Mouse (Mus musculus) spleen, postnatal 4 days (tissue): Measurements from ENCODE around the gene Hspb6.
A peak's percentile ranks its signal among the peaks of the same experiment; 100 is the strongest.

Experiments used
- DNase-seq, 2 experiments: peaks; one replicate each; pipeline ENCODE4 v3.0.0; 2022; ENCODE audit warnings: low spot score in 2 of 2

Gene Hspb6

DNA sequence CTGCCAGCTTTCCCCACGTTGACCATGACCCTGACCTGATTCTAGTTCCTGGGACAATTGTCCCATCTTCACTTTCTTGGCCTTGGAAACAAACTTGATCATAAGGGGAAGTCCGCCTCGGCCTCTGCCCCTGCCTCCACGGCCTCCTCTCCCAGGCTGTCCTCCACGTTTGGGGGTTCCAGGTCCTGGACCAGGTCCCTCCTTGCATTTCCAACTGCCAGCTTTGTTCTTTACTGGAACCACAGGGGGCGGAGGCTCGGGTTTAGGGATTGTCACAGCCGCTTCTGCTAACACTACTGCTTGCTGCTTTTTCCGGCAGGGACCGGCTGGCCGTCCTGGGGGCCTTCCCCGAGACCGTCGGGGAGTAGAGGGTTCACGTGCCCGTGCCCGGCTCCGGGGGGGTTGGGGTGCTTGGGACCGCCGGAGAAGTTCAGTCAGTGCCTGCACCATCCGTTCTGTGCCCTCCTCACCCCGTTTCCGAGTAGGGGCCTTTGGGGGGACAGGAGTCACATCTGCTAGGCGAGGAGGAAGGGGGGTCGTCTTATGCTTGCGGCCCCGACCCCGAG is 34.6 kb downstream of the Hspb6 start:
- no peak for DNase-seq

DNA sequence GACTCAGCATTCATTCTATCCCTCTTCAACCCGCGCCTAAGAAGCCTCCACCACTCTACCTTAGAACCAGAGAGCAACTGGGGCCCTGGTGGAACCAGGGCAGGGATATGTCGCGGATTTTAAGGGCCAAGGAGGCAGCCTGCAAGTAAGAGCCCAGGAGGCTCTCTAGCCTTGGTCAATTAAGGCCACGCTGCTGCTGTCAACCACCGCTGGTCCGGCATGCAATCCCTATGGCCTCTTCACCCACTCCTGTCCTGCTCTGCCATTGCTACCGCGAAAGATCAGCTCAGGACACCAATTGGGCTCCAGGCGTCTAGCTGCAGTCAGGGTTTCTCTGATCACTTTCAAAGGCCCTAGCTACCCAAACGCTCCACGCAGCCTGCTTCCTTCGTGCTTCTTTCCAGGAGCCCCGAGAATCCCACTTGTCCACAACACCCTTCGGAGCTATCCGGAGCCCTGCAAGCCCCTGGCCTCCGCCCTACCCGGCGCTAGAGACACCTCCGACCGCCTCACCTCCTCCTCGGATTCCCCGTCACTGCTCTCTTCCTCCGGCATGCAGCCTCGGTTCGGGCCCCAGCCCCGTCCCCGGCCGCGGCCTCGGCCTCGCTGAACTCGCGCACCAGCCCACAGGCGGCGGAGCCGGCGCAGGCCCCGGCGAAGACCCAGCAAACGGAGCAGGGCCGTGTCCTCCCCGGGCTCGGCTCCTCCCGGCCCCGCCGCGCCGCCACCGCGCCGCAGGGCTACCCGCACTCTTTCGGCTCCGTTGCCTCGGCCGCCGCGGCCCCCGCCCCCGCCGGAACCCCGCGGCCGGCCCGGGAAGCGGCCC is 36.1 kb downstream of the Hspb6 start:
- DNase-seq = peak; percentile 62 to 86

DNA sequence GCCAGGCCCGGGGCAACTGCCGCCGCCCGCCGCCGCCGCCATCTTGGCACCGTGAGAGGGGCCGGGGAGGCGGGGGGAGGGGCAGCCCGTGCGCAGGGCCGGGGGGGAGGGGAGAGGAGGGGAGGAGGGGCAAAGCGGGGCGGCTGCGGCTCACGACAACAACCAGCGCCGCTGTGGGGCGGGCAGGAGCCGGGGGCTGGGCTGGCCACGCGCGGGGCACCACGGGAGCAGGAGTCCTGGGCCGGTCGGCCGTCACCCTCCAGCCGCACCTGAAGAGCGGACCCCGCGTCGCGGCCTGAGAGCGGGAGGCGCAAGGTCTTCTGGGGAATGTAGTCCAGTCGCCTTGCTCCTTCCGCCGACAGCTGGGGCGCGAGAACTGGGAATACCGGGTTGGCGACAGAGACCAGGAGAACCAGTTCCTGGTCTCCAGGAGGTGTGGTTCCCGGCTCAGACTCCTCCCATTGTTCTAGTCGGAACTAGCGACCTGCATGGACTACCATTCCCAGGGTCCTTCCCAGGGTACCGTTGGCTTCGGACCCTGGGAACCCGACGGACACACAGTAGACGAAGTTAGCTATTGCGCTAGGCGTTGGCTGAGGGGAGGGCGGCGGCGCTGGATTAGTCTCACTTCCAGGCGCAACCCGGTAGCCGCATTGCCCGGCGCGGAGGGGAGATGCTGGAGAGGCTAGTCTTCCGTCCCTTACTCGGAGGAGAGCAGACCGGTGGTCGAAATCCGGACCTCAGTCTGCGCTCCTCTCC is 36.9 kb downstream of the Hspb6 start, which contains the start of gene Kmt2b:
Gene Kmt2b, minus strand, starts transcription at position 51 of the 759 bp plus-strand sequence.
- peak; percentile 95 to 97 for DNase-seq

DNA sequence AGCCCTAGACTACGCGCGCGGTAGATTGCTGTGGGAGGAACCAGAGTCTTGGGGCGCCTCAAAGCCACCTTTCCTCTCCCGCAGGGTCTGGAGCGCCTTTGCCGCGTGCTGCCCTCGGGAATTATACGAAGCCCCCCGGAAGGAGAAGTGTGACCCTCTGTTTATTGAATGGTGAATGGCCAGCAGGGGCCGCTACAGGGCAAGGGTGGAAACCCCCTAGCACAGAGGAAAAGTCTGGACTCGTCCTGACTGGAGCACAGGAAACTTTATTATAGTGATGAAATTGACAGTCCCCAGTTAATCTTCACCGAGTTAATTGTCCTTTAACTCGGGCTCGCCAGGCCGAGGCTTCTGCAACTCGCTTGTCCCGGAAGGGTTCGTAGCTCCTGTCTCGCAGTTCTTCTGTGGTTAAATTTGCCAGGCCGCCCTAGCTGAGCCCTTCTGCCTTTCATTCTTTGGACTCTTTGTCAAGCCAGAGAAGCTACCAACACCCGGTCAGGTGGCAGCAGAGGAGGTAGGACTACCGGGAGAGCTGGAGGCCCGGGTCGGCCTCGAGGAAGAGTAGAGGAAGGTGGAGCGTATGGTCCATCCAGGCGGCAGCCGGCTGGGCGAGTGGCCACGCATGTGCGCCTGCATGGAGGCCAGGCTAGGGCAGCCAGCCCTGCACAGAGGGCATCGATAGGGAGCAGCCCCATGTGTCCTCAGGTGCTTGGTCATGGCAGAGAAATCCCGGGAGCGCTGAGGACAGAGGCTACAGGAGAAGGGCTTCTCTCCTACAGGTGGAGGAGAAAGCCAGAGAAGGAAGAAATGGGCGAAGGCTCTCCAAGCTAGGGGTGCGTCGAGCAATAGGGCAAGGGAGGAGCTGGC is 37.7 kb downstream of the Hspb6 start:
- DNase-seq = peak; percentile 82 to 94

DNA sequence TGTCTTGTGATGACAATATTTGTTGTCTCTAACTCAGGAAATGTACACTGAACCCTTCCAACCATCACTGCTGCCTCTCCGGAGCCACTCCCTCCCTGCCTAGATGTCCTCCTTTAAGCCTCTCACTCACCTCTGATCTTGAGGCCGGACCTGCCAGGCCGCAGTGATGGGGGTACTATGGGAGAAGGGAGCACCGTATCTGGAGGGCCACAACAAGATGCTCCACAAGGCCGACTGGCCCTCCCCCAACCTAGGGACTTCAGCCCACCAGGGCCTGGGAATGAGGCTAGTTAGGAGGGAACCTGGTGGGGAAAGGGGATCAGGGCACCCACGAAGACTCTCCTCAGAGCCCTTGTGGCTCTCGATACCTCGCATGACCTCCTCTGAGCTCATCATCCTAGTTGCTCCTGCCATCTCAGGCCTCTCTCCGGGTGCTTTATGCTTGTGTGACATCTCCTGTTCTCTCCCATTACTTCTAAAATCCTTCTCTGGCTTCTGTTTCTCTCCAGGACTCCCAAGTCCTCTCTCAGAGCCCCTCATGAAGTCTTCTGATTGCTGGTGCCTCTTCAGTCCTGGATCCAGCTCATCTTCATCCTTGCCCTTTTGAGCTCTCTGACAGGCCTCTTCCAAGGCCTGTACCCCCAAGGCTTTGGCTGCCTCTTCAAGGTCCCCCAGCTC is 39.1 kb downstream of the Hspb6 start:
- no peak for DNase-seq

DNA sequence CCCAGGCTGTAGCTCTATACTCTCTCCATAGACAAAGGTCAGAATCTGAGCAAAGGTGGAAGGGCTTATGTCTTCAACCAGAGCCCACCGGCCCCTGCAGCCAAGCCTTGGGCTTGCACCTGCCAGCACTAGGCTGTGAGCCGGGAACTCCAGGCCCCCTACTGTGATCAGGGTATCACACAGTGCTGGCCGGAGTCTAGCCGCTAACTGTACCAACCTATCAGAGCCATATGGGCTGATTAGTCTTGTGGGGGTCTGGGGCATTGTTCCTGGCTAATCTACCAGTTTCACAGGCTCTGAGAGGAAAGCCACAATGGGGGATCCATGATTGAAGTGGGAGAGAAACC is 39.6 kb downstream of the Hspb6 start:
- DNase-seq = no peak

DNA sequence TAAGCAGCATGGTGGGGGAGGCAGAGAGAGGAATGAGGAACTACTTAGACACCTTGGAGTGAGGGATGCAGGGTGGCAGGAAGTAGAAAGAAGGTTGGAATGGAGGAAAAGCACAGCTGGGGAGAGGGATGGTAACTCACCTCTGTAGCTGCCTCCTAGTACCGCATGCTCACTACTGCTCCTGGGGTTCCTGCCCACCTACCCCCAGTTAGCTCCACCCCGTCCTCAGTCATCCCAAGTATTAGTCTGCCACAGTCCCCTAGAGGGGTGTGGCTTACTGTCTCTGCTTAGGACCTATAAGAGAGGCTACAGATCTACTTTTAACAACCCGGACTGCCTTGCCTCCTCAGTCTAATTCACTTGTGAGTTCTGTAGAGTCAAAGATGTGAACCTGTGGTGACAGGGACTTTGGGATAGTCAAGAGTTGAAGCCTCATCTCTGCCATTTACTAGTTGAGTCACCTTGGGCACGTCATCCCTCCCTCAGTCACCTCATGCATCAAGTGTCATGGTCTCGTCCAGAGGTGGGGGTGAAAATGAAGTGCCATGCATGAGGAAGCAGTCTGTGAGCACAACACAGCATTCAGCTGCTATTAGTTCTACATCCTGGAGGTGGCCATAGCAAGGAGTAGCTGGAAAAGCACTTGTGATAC is 40.9 kb downstream of the Hspb6 start:
- DNase-seq = no peak

DNA sequence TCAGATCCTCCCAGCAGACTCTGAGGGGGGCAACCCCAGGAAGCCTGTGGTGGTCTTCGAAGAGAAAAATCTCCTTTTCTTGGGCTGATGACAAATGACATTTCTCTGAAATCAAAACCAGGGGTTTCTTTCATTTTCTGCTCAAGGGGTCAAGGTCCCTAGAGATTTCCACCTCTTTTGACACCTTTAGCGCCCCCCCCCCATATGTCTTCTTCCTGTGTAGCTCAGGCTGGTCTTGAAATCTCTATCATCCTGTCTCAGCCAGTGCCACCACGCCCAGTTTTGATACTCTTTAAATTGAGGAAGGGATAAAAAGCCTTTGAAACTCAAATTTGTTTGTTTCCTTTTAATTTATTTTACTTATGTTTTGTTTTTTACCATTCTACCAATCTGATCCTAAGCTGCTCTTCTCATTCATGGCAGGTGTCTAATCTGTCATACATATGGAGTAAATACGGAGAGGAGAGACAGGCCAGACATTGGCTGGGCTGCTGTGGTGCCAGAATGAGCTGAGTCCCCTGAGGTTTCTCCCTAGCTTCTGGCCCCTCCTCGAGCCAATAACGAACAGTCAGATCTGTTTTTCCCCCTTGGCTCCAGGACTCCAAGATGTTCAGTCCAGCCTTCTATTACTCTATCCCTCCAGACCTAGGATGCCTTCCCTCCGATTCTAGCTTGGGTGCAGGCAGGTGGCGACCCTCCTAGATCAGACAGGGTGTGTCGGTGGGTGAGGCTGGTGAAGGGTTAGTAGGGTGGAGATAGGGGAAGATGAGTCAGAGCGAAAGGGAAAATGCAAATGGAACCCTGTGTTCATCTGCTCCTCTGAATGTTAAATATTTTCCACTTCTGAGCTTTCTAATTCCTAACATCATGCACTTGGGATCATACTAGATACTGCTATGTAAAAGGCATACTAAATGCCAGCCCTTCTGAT is 41.9 kb downstream of the Hspb6 start:
- no peak for DNase-seq

DNA sequence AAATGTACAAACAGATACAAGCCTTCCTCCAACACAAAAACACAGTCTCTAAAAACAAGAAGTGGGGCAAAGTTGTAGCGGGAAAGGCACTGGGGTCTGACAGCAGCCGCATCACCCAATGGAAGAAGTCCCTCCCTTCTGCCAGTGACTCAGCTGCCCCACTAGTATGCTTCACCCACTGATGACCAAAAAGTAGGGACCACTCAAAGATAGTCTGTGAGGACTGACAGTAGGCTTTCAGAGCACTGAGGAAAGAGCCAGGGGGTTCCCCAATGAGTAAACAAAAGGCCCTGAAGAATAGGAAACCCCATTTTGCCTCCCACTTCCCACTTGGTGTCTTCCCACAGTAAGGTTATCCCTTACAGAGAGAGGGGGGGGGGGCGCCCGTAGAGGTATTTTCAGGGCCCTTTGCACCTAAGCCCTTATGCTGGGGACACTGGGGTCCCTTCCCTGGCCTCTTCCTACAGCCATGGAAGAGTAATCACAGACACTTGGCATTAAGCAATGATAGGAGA is 42.6 kb downstream of the Hspb6 start:
- DNase-seq = no peak

DNA sequence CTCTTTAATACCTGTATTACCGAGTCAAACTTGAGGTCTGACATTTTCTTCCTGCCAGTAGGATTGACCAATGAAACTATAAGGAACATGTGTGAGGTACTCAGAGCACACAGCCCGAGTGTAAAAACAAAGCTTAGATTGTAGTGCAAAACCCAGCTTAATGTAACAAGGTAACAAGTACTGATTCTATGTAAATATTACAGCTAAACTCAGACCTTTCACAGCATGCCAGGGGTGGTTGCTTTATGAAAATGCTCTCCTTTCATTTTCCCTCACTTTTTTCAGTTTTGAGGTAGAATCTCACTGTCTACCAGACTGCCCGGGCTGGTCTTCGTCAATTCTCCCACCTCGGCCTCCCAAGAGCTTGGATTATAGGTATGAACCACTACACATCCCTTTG is 44.1 kb downstream of the Hspb6 start:
- no peak for DNase-seq

DNA sequence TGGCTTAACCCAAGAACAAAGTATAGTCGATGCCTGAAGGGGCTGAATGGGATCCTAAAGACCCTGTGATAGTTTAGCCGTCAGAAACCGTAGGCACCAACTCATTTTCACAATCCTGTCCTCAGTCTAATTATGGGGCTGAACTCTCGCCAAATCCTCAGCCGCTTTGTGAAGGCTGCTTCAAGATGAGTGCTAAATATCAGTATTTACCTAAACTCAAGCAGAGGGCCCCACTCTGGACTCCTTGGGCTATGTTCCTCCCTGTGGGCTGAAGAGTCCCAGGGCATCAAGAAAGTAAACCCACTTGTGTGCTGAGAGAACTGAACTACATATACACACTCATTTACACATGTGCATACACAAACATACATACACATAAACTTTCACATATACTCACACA is 44.8 kb downstream of the Hspb6 start:
- DNase-seq = no peak

DNA sequence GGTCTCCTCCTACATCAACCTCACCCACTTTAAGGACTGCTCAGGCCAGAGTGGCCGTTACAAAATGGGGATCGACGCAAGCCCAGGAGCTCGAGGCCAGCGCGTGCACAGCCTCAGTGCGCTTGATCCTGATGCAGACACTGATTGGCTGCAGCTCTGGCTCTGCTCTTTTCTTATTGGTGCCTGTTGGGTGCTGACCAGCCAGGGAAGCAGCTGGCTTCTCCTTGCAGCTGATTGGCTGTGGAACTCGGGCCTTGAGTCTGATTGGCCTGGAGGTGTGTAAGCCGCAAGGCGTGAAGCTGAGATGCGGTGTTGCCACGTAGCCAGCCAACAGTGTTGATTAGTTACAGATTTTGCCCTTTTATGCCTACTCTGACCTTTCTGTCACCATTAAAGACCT is 46.8 kb downstream of the Hspb6 start, which contains the start of gene Zbtb32:
Gene Zbtb32, minus strand, starts transcription at position 124 of the 400 bp plus-strand sequence.
- no peak for DNase-seq

DNA sequence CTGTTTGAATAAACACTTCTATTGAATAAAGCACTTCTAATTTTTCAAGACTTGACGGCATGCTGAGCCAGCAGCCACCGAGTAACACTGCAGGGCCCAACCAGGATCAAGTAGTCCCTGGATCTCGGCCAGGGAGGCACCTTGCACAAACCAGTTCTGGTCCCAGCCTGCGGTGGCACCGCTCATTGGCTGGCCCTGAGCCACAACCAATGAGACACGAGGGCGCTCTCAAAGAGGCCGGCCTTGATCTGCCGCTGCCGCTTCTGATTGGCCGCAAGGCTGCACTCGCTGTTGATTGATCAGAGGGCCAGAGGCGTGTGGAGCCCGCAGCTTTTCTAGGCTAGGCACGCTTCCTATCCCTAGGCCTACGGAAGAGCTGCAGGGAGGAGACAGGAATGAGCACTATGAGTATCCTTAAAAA is 48.0 kb downstream of the Hspb6 start:
- DNase-seq = peak; percentile 82 to 87

DNA sequence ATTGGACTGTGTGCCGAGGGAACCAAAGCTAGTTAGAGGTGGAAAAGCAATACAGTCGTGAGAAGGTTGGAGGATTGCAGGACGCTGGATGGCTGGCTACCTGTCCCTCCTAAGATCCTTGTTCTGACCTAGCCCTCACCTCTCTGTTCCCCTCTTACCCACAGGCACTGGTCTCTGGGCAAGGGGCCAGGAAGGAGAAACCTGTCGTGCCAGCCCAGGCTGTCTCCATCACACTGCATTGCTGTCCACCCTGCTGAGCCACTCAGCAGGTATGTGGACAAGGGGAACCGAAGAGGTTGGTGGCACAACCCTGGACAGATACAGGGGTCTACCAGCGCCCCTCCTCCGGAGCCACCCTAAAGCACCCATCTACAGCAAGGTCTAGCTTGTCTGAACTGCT is 48.7 kb downstream of the Hspb6 start:
- no peak for DNase-seq

DNA sequence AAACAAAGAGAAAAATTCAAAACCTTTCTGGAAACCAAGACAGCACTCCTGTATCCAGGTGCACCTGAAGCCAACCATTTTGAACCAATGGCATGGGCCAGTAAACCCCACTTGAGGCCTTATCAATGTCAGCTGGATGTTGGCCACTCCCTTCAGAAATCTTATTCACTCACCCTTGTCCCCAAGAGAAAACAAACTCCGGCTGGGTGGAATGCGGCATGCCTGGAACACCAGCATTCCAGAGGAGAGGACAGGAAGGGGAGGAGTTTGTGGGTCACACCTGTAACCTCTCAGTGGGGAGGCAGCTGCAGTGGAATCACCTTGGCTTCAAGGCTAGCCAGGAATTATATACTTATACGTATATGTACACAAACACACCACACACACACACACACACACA is 50.6 kb downstream of the Hspb6 start:
- no peak for DNase-seq

DNA sequence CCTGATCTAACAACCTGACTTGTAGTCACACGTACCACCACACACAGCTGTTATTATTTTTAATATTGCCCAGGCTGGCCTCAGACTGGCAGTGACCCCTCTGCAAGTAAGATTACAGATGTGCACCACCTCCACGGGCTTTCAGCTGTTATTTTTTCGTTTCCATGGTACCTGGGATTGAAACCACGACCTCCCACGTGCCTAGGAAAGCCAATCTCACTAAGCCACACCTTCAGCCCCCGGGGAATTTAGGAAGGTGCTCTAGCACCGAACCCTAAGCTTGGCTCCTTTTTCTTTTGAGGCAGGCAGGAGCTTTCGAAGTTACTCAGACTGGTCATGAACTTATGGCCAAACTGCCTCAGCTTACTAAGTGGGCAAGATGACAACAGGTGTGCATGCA is 52.4 kb downstream of the Hspb6 start:
- DNase-seq = no peak

DNA sequence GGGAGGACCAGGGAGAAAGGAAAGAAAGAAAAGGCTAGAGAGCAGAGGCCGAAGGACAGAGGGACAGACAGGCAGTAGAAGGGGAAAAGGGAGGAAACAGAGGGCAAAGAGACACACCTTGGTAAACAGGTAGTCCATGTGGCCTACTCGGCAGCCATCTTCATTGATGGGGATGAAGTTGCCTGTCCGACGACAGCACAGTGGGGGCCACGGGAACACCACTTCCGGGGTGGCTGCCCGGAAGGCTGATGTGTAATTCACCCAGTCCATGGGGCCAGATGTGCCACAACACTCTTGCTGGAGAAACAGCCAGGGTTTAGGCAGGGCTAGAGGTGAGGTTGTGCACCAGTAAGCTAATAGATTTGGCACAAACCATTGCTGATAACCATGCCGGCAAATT is 53.0 kb downstream of the Hspb6 start:
- no peak for DNase-seq
